In the genomic region with DNA sequence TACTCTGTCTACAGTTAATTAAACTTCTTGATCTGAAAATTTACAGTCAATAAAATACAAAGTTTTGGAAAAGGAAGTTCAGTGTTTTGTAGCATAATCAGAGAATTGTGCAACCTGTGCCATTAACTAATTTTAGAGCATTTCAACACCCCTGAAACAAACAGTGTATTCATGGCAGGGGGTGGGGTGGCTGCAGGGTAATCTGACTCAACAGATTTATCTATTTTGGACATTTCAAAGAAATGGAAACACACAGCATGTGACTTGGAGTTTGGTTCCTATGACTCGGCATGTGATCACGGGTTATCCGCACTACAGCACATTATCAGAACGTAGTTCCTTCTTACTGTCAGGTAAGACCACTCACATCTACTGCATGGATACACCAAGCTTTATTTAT, we compare ENCODE assay signal across 17 mouse cellular contexts. TPM values are rescaled to one million over a fixed set of nuclear protein-coding genes. Genes with fewer than 3 reads are reported as not detected.
DNase-seq lines count a peak whose midpoint lies in the region; TF ChIP-seq lines count a peak whose summit lies in the region.
"Had no signal": no experiment of that assay in that cellular context is flagged by ENCODE, and none has a peak within 500 bp of the region (broad histone marks: within the 10 kb centered on the region; RNA-seq: fewer than 3 reads in every experiment).

No protein-coding gene starts in this region.

- H3K36me3 ChIP-seq in CH12.LX (replicated peaks in 1 of 2; ENCODE audit: control insufficient read depth in 1 of 2, insufficient read depth in 1 of 2, low read length in 1 of 2) (peaks cover 53 to 83% of the 10 kb centered on the region in 2 experiments), macrophage (ENCODE audit: inconsistent target) (peaks cover 21% of the 10 kb centered on the region)

- H3K27ac ChIP-seq in CH12.LX (ENCODE audit: insufficient read depth, low read depth) (no peak overlapping the region), macrophage (peak overlapping the region; percentile 96)
- H3K27ac ChIP-seq: heart, embryonic 15.5 days; hindbrain, embryonic 12.5 days; kidney, postnatal 0 days; limb, embryonic 10.5 days; midbrain, embryonic 12.5 days; neural tube, embryonic 12.5 days had no signal

- dilution Hi-C loops in CH12.LX (cut with MboI; ENCODE audit: extremely low pct_ligation_motif_present, extremely low pct_unique_long_range_greater_than_20kb, low sequenced_read_pairs), result no loop called here

- no peak for TF ChIP-seq EP300 in CH12.LX (IDR thresholded peaks at IDR 0.05; ENCODE audit: low read length)

- H3K9ac ChIP-seq in CH12.LX (ENCODE audit: insufficient read depth, low read depth), result no peak overlapping the region
- H3K9ac ChIP-seq: heart, embryonic 15.5 days; hindbrain, embryonic 12.5 days; lung, embryonic 14.5 days; midbrain, embryonic 12.5 days; neural tube, embryonic 12.5 days had no signal

- TF ChIP-seq RAD21 in CH12.LX (IDR thresholded peaks at IDR 0.05; ENCODE audit: low read depth, low read length), result no peak

- no peak overlapping the region for H3K4me2 ChIP-seq in CH12.LX (ENCODE audit: insufficient read depth, low read depth, poor library complexity, severe bottlenecking)
- H3K4me2 ChIP-seq: heart, embryonic 15.5 days; hindbrain, embryonic 12.5 days; lung, embryonic 14.5 days; midbrain, embryonic 12.5 days; neural tube, embryonic 12.5 days had no signal

- H3K79me2 ChIP-seq in CH12.LX (replicated peaks; ENCODE audit: control insufficient read depth, extremely low read depth, insufficient read depth, poor library complexity, severe bottlenecking), result peaks cover 3% of the 10 kb centered on the region
- H3K79me2 ChIP-seq in macrophage (ENCODE audit: inconsistent target), result peaks cover 98% of the 10 kb centered on the region

- TF ChIP-seq CTCF in CH12.LX (conservative IDR thresholded peaks at IDR 0.05 in 1 of 2, IDR thresholded peaks at IDR 0.05 in 1 of 2; ENCODE audit: low read depth in 2 of 2, low read length in 2 of 2), result no peak

- peaks cover 0 to 45% of the 10 kb centered on the region in 2 experiments; a peak in 2 of 4 replicates for H3K4me1 ChIP-seq in CH12.LX (ENCODE audit: control insufficient read depth in 1 of 2, insufficient read depth in 2 of 2)
- H3K4me1 ChIP-seq: heart, embryonic 15.5 days; hindbrain, embryonic 12.5 days; midbrain, embryonic 12.5 days; neural tube, embryonic 12.5 days had no signal

- H3K9me3 ChIP-seq in CH12.LX (replicated peaks; ENCODE audit: low read length), result no peaks in the 10 kb centered on the region
- H3K9me3 ChIP-seq: heart, embryonic 15.5 days; hindbrain, embryonic 12.5 days; limb, embryonic 10.5 days; midbrain, embryonic 12.5 days; neural tube, embryonic 12.5 days had no signal

- no peak overlapping the region for H3K4me3 ChIP-seq in CH12.LX (replicated peaks in 1 of 3; ENCODE audit: low read depth in 2 of 3, low read length in 2 of 3, poor library complexity in 1 of 3)
- no peak overlapping the region for H3K4me3 ChIP-seq in macrophage (ENCODE audit: inconsistent target)
- H3K4me3 ChIP-seq: heart, embryonic 15.5 days; hindbrain, embryonic 12.5 days; limb, embryonic 10.5 days; midbrain, embryonic 12.5 days; neural tube, embryonic 12.5 days had no signal

- no peaks in the 10 kb centered on the region for H3K27me3 ChIP-seq in CH12.LX (replicated peaks)
- H3K27me3 ChIP-seq: heart, embryonic 15.5 days; hindbrain, embryonic 12.5 days; midbrain, embryonic 12.5 days; neural tube, embryonic 12.5 days had no signal

- TF ChIP-seq POLR2A in CH12.LX (IDR thresholded peaks at IDR 0.05; ENCODE audit: low read depth, low read length), result no peak

- 16% methylated on average over 4 of the region's 4 CpGs for WGBS in macrophage (ENCODE audit: missing documents)

- in situ Hi-C loops in CH12.LX (cut with MboI; ENCODE audit: low pct_ligation_motif_present, low pct_unique_long_range_greater_than_20kb, low sequenced_read_pairs), result loop anchor here (10.0 kb wide), 1 partner anchor 65 kb away; no protein-coding TSS in a partner anchor

- peak; percentile 41 for DNase-seq in adrenal gland, adult 8-10 months
- DNase-seq in adrenal gland, adult 18-20 months (ENCODE audit: low spot score in 2 of 2), result no peak
- no peak for DNase-seq in CH12.LX (ENCODE audit: extremely low read depth)
- peak; percentile 58 to 60 for DNase-seq in adrenal gland, postnatal 36 days
- no peak for DNase-seq in kidney, postnatal 25 days
- no peak for DNase-seq in kidney, adult 18-20 months
- no peak for DNase-seq in kidney, postnatal 14 days
- DNase-seq: cerebellum, adult 8-10 months; heart, adult 11 months; lung, embryonic 14.5 days had no signal

TF ChIP-seq in CH12.LX, 34 proteins besides CTCF, POLR2A, EP300 and RAD21:
- TF ChIP-seq PAX5 (IDR thresholded peaks at IDR 0.05; ENCODE audit: low read length) (no peak), BHLHE40 (IDR thresholded peaks at IDR 0.05; ENCODE audit: low read depth, low read length) (peak; percentile 42)

RNA-seq across cellular contexts. Expression of gene Plekhm1, which starts 12.5 kb away (rescaled TPM):
- total RNA-seq in adrenal gland, adult 8-10 months (2022), result 10 to 100 TPM; 21.9 to 27.6 (median 26.0) TPM
- 10 to 100 TPM; 21.3 to 22.2 TPM for total RNA-seq in adrenal gland, adult 18-20 months (2021)
- 5.3 and 5.4 TPM in 2 replicates for total RNA-seq in CH12.LX (2012; rRNA removed)
- 2.7 and 3.5 TPM in 2 replicates for total RNA-seq in CH12.LX (2014; rRNA removed)
- 18.3 and 23.2 TPM in 2 replicates for polyA plus RNA-seq in CH12.LX (2012; ENCODE audit: insufficient read length, low read depth)
- 10 to 100 TPM; 20.1 to 21.5 TPM for total RNA-seq in adrenal gland, postnatal 36 days (2021)
- 100 to 1,000 TPM in 12 of 26 experiments, 10 to 100 TPM in 14; 24.8 to 273 (median 87.3) TPM for total RNA-seq in macrophage (2018; cell fraction: chromatin; rRNA removed)
- 100 to 1,000 TPM in 8 of 26 experiments, 10 to 100 TPM in 18; 29.1 to 127 (median 87.0) TPM for total RNA-seq in macrophage (2018; cell fraction: cytosol; rRNA removed)
- total RNA-seq in macrophage (2018; cell fraction: nucleus; rRNA removed), result 100 to 1,000 TPM in 13 of 26 experiments, 10 to 100 TPM in 13; 32.5 to 241 (median 99.4) TPM
- polyA plus RNA-seq in macrophage (2018), result 55.1 to 87.8 TPM (median 77.5 TPM) in 3 replicates

RNA-seq across cellular contexts. Expression of gene Arhgap27, which starts 36.5 kb away (rescaled TPM):
- 10 to 100 TPM; 11.9 to 22.2 (median 15.9) TPM for total RNA-seq in adrenal gland, adult 8-10 months (2022)
- total RNA-seq in adrenal gland, adult 18-20 months (2021), result 10 to 100 TPM; 12.4 to 13.1 TPM
- total RNA-seq in CH12.LX (2012; rRNA removed) (24.4 and 26.1 TPM in 2 replicates), CH12.LX (2014; rRNA removed) (11.4 and 11.8 TPM in 2 replicates)
- polyA plus RNA-seq in CH12.LX (2012; ENCODE audit: insufficient read length, low read depth) (26.7 and 30.9 TPM in 2 replicates), macrophage (2018) (3.7 to 16.2 TPM (median 6.5 TPM) in 3 replicates)
- total RNA-seq in adrenal gland, postnatal 36 days (2021), result 10 to 100 TPM; 10.1 to 16.3 TPM
- 100 to 1,000 TPM in 1 of 26 experiments, 10 to 100 TPM in 22, 1 to 10 TPM in 3; 6.1 to 113 (median 35.5) TPM for total RNA-seq in macrophage (2018; cell fraction: chromatin; rRNA removed)
- total RNA-seq in macrophage (2018; cell fraction: cytosol; rRNA removed), result 10 to 100 TPM in 13 of 26 experiments, 1 to 10 TPM in 13; 2.3 to 28.4 (median 11.2) TPM
- 10 to 100 TPM in 22 of 26 experiments, 1 to 10 TPM in 4; 5.9 to 75.3 (median 23.3) TPM for total RNA-seq in macrophage (2018; cell fraction: nucleus; rRNA removed)

Comparison
In these comparisons a context has a peak if more than half of its experiments do, and no peak if none do; other contexts are left out.
1. DNase-seq: peak in adrenal gland, adult 8-10 months (single experiment) and adrenal gland, postnatal 36 days (2 of 2); none in adrenal gland, adult 18-20 months (0 of 2), CH12.LX (single experiment), kidney, postnatal 25 days (0 of 2), kidney, adult 18-20 months (single experiment) and kidney, postnatal 14 days (single experiment).